Mouse (Mus musculus) liver, embryonic 16.5 days (tissue): Measurements from ENCODE around the gene Col26a1. TPM values are rescaled to one million over a fixed set of nuclear protein-coding genes. Genes with fewer than 3 reads are reported as not detected.

Experiments used
- ATAC-seq: fragments of 200-750 bp; cut with Nextera tagmentation; 2 replicates; pipeline ENCODE4 v1.8.0; 2017; ENCODE audit warnings: low read depth, mild to moderate bottlenecking, moderate number of reproducible peaks, moderate library complexity
- H3K27ac ChIP-seq: fragments of 300-500 bp; sonication (generic); 2 replicates; pipeline ENCODE4 v1.5.1; 2014; ENCODE audit warnings: mild to moderate bottlenecking, low read length
- H3K27me3 ChIP-seq: fragments of 300-500 bp; sonication (generic); 2 replicates; pipeline ENCODE4 v1.6.1; 2014; ENCODE audit warnings: low read depth, low read length, mixed read lengths; ENCODE audit not compliant: control insufficient read depth, insufficient read depth
- H3K36me3 ChIP-seq: fragments of 300-500 bp; sonication (generic); 2 replicates; pipeline ENCODE4 v1.6.1; 2014; ENCODE audit warnings: mild to moderate bottlenecking; ENCODE audit not compliant: control insufficient read depth, insufficient read depth
- H3K4me1 ChIP-seq: fragments of 300-500 bp; sonication (generic); 2 replicates; pipeline ENCODE4 v1.6.1; 2014; ENCODE audit warnings: low read depth, low read length, mixed read lengths; ENCODE audit not compliant: control insufficient read depth
- H3K4me2 ChIP-seq: fragments of 300-500 bp; sonication (generic); 2 replicates; pipeline ENCODE4 v1.6.1; 2014; ENCODE audit warnings: low read depth, low read length, mixed read lengths
- H3K4me3 ChIP-seq: fragments of 300-500 bp; sonication (generic); 2 replicates; pipeline ENCODE4 v1.5.1; 2014; ENCODE audit warnings: low read depth, mild to moderate bottlenecking, low read length
- H3K9ac ChIP-seq: fragments of 300-500 bp; sonication (generic); 2 replicates; pipeline ENCODE4 v1.6.1; 2014; ENCODE audit warnings: low read depth, low read length
- H3K9me3 ChIP-seq: fragments of 300-500 bp; sonication (generic); replicated peaks from 2 replicates; pipeline ENCODE4 v1.6.1; 2016; ENCODE audit warnings: low read length; ENCODE audit not compliant: control insufficient read depth
- WGBS: fragments of 180-500 bp; shearing (Covaris S2); extraction: QIAGEN DNeasy Blood & Tissue Kit; methylation state at CpG from one replicate; pipeline ENCODE4 v1.1.7; 2014; ENCODE audit not compliant: insufficient replicate concordance; 5-methylcytosine and 5-hydroxymethylcytosine counted together
- polyA plus RNA-seq: library from polyadenylated mRNA; unstranded; fragments of >200 nt; fragmentation: Nextera tagmentation; extraction: Ambion mirVana; gene quantifications from 2 replicates; pipeline ENCODE4 v1.2.1, GENCODE M21; 2015

The Col26a1 gene
- polyA plus RNA-seq, 1 experiment from 2014 or later: 0.42 TPM

- H3K36me3 ChIP-seq: no peaks in the 10 kb centered on the region
- H3K27ac ChIP-seq: no peak overlapping the region
- H3K4me3 ChIP-seq: no peak overlapping the region
- no peak overlapping the region for H3K4me2 ChIP-seq
- WGBS: 33% methylated on average over 10 of the region's 10 CpGs
- no peak overlapping the region for H3K9ac ChIP-seq
- no peak for ATAC-seq
- no peaks in the 10 kb centered on the region for H3K9me3 ChIP-seq
- no peaks in the 10 kb centered on the region for H3K27me3 ChIP-seq
- no peaks in the 10 kb centered on the region for H3K4me1 ChIP-seq
Measured at GRCm38 (mm10) chr5:136716696-136717572, 166.1 kb downstream of the Col26a1 start.

DNA sequence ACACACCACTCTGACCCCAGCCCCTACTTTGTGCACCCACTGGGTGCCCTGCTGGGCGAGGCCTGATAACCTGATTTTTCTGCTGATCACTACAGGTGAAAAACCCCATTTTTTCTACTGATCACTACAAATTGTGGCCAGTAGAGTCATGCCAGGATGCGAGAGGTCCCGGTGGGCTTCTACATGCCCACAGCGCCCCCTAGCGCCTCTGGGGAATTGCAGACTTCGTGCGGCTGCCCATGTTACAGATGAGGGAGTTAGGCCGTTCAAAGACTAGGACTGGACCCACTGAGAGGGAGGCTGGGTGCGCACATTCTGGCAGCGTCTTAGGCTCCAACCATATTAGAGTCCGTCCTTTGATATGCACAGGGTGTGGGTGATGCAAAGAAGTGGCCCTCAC is 168.1 kb downstream of the Col26a1 start:
- no peak overlapping the region for H3K27ac ChIP-seq
- 18% methylated on average over 11 of the region's 11 CpGs for WGBS
- H3K4me1 ChIP-seq: no peaks in the 10 kb centered on the region
- no peak overlapping the region for H3K9ac ChIP-seq
- H3K4me3 ChIP-seq: no peak overlapping the region
- no peaks in the 10 kb centered on the region for H3K36me3 ChIP-seq
- no peak overlapping the region for H3K4me2 ChIP-seq
- H3K9me3 ChIP-seq: no peaks in the 10 kb centered on the region
- no peaks in the 10 kb centered on the region for H3K27me3 ChIP-seq
- ATAC-seq: no peak

DNA sequence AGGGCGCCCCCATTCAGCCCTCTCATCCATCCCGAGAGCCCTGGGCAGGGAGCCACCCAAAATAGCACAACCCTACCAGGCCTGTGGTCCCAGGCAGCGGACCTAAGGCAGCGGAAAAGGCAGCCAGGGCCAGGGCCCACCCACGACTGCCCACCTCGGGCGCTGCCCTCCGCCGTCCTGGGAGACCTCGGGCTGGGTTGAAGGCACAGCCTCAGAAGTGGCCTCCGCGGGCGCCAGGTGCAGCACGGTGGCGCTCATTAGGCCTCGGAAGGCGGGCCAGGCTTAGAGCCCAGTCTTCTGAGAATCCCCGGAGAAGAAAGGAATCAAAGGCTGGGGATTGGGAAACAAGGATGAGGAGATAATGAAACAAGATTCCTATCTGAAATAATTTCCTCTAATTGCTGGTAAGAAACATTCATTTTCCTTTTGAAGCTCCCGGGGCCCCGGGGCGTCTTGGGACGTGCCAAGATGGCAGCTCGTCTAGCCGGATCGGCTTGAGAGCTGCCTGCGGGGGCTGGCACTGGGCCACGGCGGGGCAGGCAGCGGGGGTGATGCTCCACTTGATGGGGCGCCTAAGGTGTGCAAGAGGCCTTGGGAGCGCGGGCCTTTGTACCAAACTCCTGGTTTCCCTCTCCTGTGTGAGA is 168.7 kb downstream of the Col26a1 start:
- H3K4me1 ChIP-seq: no peaks in the 10 kb centered on the region
- no peak overlapping the region for H3K27ac ChIP-seq
- H3K9me3 ChIP-seq: no peaks in the 10 kb centered on the region
- ATAC-seq: no peak
- no peaks in the 10 kb centered on the region for H3K36me3 ChIP-seq
- no peak overlapping the region for H3K4me3 ChIP-seq
- H3K4me2 ChIP-seq: no peak overlapping the region
- 35% methylated on average over 32 of the region's 32 CpGs for WGBS
- H3K9ac ChIP-seq: no peak overlapping the region
- H3K27me3 ChIP-seq: no peaks in the 10 kb centered on the region

GRCm38 (mm10) chr5:136710742-136711141 is 172.3 kb downstream of the Col26a1 start:
- ATAC-seq: no peak
- no peak overlapping the region for H3K4me3 ChIP-seq
- WGBS: 54% methylated on average over 4 of the region's 4 CpGs

DNA sequence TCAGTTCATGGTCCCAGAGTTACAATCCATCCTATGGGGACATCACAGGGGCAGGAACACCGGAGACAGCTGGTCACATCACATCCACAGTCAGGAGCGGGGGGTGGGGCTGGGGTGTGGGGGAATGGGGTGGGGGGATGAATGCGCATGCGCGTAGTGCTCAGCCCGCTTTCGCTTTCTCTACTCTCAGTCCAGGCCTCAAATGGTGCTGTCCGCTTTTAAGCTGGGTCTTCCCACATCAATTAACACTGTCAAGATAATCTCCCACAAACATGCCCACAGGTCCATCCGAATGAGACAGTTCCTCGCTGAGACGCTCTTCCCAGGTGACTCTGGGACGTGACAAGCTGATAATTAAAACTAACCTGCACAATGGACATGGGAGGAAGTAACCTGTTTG is 174.9 kb downstream of the Col26a1 start:
- no peak for ATAC-seq
- Histone ChIP-seq H3K9me3 (no peaks in the 10 kb centered on the region; the same call in 1 of the 2 replicates), H3K4me1 (no peaks in the 10 kb centered on the region), H3K27me3 (no peaks in the 10 kb centered on the region), H3K9ac (no peak overlapping the region), H3K4me2 (no peak overlapping the region), H3K27ac (no peak overlapping the region), H3K4me3 (no peak overlapping the region), H3K36me3 (no peaks in the 10 kb centered on the region)
- 73% methylated on average over 12 of the region's 12 CpGs for WGBS

More at GRCm38 (mm10) chr5:136710742-136711141, 172.3 kb downstream of the Col26a1 start:
- Histone ChIP-seq H3K36me3 (no peaks in the 10 kb centered on the region), H3K4me2 (no peak overlapping the region), H3K4me1 (no peaks in the 10 kb centered on the region), H3K9ac (no peak overlapping the region), H3K27me3 (no peaks in the 10 kb centered on the region), H3K9me3 (no peaks in the 10 kb centered on the region; the same call in 1 of the 2 replicates), H3K27ac (no peak overlapping the region)

DNA sequence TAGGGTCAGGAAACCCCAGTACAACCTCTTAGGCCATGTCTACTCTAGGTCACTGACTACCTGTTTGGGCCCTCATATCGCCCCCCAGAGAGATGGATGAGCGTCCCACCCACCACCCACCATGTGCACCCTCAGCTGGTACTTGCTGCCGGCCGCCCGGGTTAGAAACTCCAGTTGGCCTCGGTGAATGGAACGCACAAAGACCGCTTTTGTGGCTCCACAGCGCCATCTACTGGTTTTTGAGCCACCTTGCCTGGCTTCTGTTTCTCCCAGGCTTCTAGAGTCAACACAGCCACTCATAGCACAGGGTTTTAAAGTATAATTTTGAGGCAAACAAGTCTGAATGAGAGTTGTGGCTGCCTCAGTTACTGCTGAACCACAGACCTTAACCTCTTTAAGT is 176.2 kb downstream of the Col26a1 start:
- Histone ChIP-seq H3K9ac (no peak overlapping the region), H3K4me2 (no peak overlapping the region), H3K27me3 (no peaks in the 10 kb centered on the region), H3K4me1 (no peaks in the 10 kb centered on the region), H3K36me3 (no peaks in the 10 kb centered on the region), H3K9me3 (no peaks in the 10 kb centered on the region; the same call in 1 of the 2 replicates), H3K27ac (no peak overlapping the region), H3K4me3 (no peak overlapping the region)
- no peak for ATAC-seq
- WGBS: 2% methylated on average over 9 of the region's 9 CpGs

GRCm38 (mm10) chr5:136705532-136705931 is 177.5 kb downstream of the Col26a1 start:
- WGBS: 76% methylated on average over 3 of the region's 3 CpGs
- no peak overlapping the region for H3K4me2 ChIP-seq
- no peak overlapping the region for H3K27ac ChIP-seq
- no peaks in the 10 kb centered on the region for H3K4me1 ChIP-seq
- H3K4me3 ChIP-seq: no peak overlapping the region
- no peaks in the 10 kb centered on the region for H3K36me3 ChIP-seq
- no peak for ATAC-seq
- H3K27me3 ChIP-seq: no peaks in the 10 kb centered on the region
- no peak overlapping the region for H3K9ac ChIP-seq
- H3K9me3 ChIP-seq: no peaks in the 10 kb centered on the region; the same call in 1 of the 2 replicates

DNA sequence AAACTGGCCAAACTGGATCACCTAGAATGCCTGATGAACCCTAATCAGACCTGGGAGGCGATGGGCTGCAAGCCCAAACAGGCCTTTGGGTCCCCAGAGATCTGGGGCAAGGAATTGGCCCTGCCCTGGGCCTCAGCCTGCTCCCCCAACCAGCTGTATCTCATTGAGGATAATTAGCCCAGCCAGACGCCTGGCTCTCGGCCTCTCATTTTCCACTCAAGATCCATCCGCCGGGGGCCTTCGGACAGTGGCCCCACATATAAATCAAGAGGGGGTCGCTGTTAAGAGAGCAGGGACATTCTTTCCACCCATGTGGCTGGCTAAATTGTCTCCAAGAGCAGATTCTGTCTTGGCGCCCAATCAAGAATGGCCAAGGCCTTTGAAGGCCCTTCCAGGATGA is 178.9 kb downstream of the Col26a1 start:
- Histone ChIP-seq H3K27me3 (no peaks in the 10 kb centered on the region), H3K9ac (no peak overlapping the region), H3K27ac (no peak overlapping the region), H3K4me3 (no peak overlapping the region), H3K4me1 (no peaks in the 10 kb centered on the region), H3K36me3 (no peaks in the 10 kb centered on the region), H3K4me2 (no peak overlapping the region), H3K9me3 (no peaks in the 10 kb centered on the region; the same call in 1 of the 2 replicates)
- WGBS: 74% methylated on average over 8 of the region's 8 CpGs
- no peak for ATAC-seq

- no peak overlapping the region for H3K9ac ChIP-seq
- H3K4me2 ChIP-seq: no peak overlapping the region
- H3K4me3 ChIP-seq: no peak overlapping the region
- H3K4me1 ChIP-seq: no peaks in the 10 kb centered on the region
- H3K27me3 ChIP-seq: no peaks in the 10 kb centered on the region
- WGBS: 20% methylated on average over 3 of the region's 3 CpGs
- H3K27ac ChIP-seq: no peak overlapping the region
- H3K36me3 ChIP-seq: no peaks in the 10 kb centered on the region
- no peaks in the 10 kb centered on the region; the same call in 1 of the 2 replicates for H3K9me3 ChIP-seq
- ATAC-seq: no peak
Measured at GRCm38 (mm10) chr5:136703751-136704150, 179.3 kb downstream of the Col26a1 start.
